Mouse (Mus musculus) brain, embryonic 14.5 days (tissue): ENCODE results near the gene Nrbf2.

ENCODE experiments used
- CTCF ChIP-seq: fragments of 200-500 bp; IDR thresholded peaks from 2 replicates; pipeline ENCODE4 v1.5.1; 2012; ENCODE audit warnings: inconsistent platforms, mild to moderate bottlenecking, moderate library complexity, borderline replicate concordance; ENCODE audit not compliant: insufficient read depth, insufficient read length; ENCODE audit errors: extremely low read depth
- POLR2A ChIP-seq: fragments of 200-500 bp; IDR thresholded peaks from 2 replicates; pipeline ENCODE4 v1.6.1; 2012; ENCODE audit warnings: mild to moderate bottlenecking, inconsistent platforms, borderline replicate concordance; ENCODE audit not compliant: poor library complexity, insufficient read depth, insufficient read length, severe bottlenecking; ENCODE audit errors: extremely low read depth

DNA sequence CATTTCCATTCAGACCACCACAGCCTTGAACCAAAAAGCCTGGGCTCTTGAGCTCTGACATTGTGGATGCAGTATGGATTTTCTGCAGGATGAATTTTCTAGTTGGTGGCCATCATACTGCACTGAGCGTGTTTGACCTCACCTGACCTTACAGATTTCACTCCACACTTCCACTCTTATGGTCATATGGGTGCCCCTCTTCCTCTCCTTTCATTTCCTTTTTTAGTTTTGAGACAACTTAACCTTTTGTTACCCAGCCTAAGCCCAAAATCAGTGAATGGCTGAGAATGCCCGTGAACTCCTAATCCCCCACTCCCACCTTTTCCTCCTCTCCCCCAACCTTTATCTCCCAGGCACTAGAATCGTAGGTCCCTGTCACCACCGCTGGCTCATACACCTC is 5.5 kb upstream of the Nrbf2 start:
- no peak for TF ChIP-seq CTCF
- no peak for TF ChIP-seq POLR2A
